Mouse (Mus musculus) CH12.LX (cell line): ENCODE measurements at regions not wholly inside any gene's neighbourhood (a gene's known extent, or its start where the extent isn't known, plus 50 kb on each side); places are given as distances from the start of the nearest gene placed in this dataset.

Source experiments
- DNase-seq: peaks from one replicate; pipeline ENCODE4 v3.0.0-alpha.2; 2013; ENCODE audit errors: extremely low read depth
- H3K27ac ChIP-seq: 2 replicates; pipeline ENCODE4 v1.5.1; 2012; ENCODE audit warnings: low read depth, mild to moderate bottlenecking, control low read depth, moderate library complexity; ENCODE audit not compliant: insufficient read depth
- H3K27me3 ChIP-seq: replicated peaks from 2 replicates; pipeline ENCODE3; 2012; ENCODE audit warnings: inconsistent platforms
- H3K36me3 ChIP-seq, 2 experiments: replicated peaks in 1 of 2; 2 replicates each; pipeline versions ENCODE3 to v1.6.1; 2012; ENCODE audit warnings: inconsistent platforms in 1 of 2, low read length in 1 of 2, mild to moderate bottlenecking in 1 of 2, mixed read lengths in 1 of 2, moderate library complexity in 1 of 2; ENCODE audit not compliant: control insufficient read depth in 1 of 2, insufficient read depth in 1 of 2
- H3K4me1 ChIP-seq, 2 experiments: 2 replicates each; pipeline ENCODE4 v1.6.1; 2012; ENCODE audit warnings: inconsistent platforms in 1 of 2, moderate library complexity in 1 of 2; ENCODE audit not compliant: insufficient read depth in 2 of 2, control insufficient read depth in 1 of 2
- H3K4me2 ChIP-seq: 2 replicates; pipeline ENCODE4 v1.6.1; 2012; ENCODE audit warnings: low read depth, mild to moderate bottlenecking, control low read depth; ENCODE audit not compliant: poor library complexity, insufficient read depth, severe bottlenecking
- H3K4me3 ChIP-seq, 3 experiments: fragments of 150-350 bp in 1 of 3; sonication (generic) in 1 of 3; replicated peaks in 1 of 3; 2 replicates each; pipeline versions ENCODE3 to v1.5.1; 2011 to 2012; ENCODE audit warnings: low read depth in 2 of 3, low read length in 2 of 3, mild to moderate bottlenecking in 2 of 3, moderate library complexity in 2 of 3, control low read depth in 1 of 3, improper control_type of control experiment in 1 of 3, inconsistent platforms in 1 of 3, mixed read lengths in 1 of 3; ENCODE audit not compliant: poor library complexity in 1 of 3
- H3K79me2 ChIP-seq: replicated peaks from 2 replicates; pipeline ENCODE4 v1.6.1; 2012; ENCODE audit warnings: mild to moderate bottlenecking, moderate library complexity; ENCODE audit not compliant: control insufficient read depth, poor library complexity, insufficient read depth, severe bottlenecking; ENCODE audit errors: extremely low read depth
- H3K9ac ChIP-seq: 2 replicates; pipeline ENCODE4 v1.6.1; 2012; ENCODE audit warnings: low read depth, mild to moderate bottlenecking, control low read depth, moderate library complexity; ENCODE audit not compliant: insufficient read depth
- H3K9me3 ChIP-seq: replicated peaks from 2 replicates; pipeline ENCODE3; 2012; ENCODE audit warnings: low read length, inconsistent platforms, mixed read lengths
- BHLHE40 ChIP-seq: IDR thresholded peaks from 2 replicates; pipeline ENCODE4 v1.6.1; 2011; ENCODE audit warnings: mild to moderate bottlenecking, low read depth, low read length, improper control_type of control experiment
- CHD2 ChIP-seq: IDR thresholded peaks from 2 replicates; pipeline ENCODE4 v1.6.1; 2011; ENCODE audit warnings: low read length, improper control_type of control experiment
- CTCF ChIP-seq, 2 experiments: IDR thresholded peaks in 1 of 2; conservative IDR thresholded peaks in 1 of 2; 2 replicates each; pipeline ENCODE4 v1.5.1; 2011 to 2012; ENCODE audit warnings: low read depth in 2 of 2, low read length in 2 of 2, improper control_type of control experiment in 1 of 2, inconsistent platforms in 1 of 2, mild to moderate bottlenecking in 1 of 2, moderate library complexity in 1 of 2
- ELF1 ChIP-seq: IDR thresholded peaks from 2 replicates; pipeline ENCODE4 v1.6.1; 2014; ENCODE audit warnings: low read depth, mild to moderate bottlenecking, inconsistent platforms, low read length, improper control_type of control experiment
- EP300 ChIP-seq: IDR thresholded peaks from 2 replicates; pipeline ENCODE4 v1.6.1; 2011; ENCODE audit warnings: low read length, improper control_type of control experiment
- GABPA ChIP-seq: IDR thresholded peaks from 2 replicates; pipeline ENCODE4 v1.6.1; 2012; ENCODE audit warnings: low read depth, low read length, improper control_type of control experiment, inconsistent platforms; ENCODE audit not compliant: insufficient replicate concordance
- HCFC1 ChIP-seq: IDR thresholded peaks from 2 replicates; pipeline ENCODE4 v1.6.1; 2012; ENCODE audit warnings: low read depth, mild to moderate bottlenecking, inconsistent platforms, low read length, improper control_type of control experiment
- JUN ChIP-seq: IDR thresholded peaks from 2 replicates; pipeline ENCODE4 v1.6.1; 2011; ENCODE audit warnings: low read depth, mild to moderate bottlenecking, low read length, improper control_type of control experiment, moderate library complexity; ENCODE audit not compliant: insufficient read depth
- KAT2A ChIP-seq: IDR thresholded peaks from 2 replicates; pipeline ENCODE4 v1.6.1; 2012; ENCODE audit warnings: low read length, improper control_type of control experiment, inconsistent platforms; ENCODE audit not compliant: insufficient replicate concordance
- MAFK ChIP-seq: IDR thresholded peaks from 2 replicates; pipeline ENCODE4 v1.6.1; 2011; ENCODE audit warnings: low read length, improper control_type of control experiment; ENCODE audit not compliant: insufficient replicate concordance
- MAX ChIP-seq: IDR thresholded peaks from 2 replicates; pipeline ENCODE4 v1.6.1; 2011; ENCODE audit warnings: low read length, improper control_type of control experiment
- MEF2A ChIP-seq: IDR thresholded peaks from 2 replicates; pipeline ENCODE4 v1.6.1; 2014; ENCODE audit warnings: low read depth, mild to moderate bottlenecking, inconsistent platforms, low read length, improper control_type of control experiment, borderline replicate concordance
- NELFE ChIP-seq: IDR thresholded peaks from 2 replicates; pipeline ENCODE4 v1.6.1; 2011; ENCODE audit warnings: low read depth, low read length, improper control_type of control experiment
- NRF1 ChIP-seq: IDR thresholded peaks from 2 replicates; pipeline ENCODE4 v1.6.1; 2014; ENCODE audit warnings: low read depth, mild to moderate bottlenecking, inconsistent platforms, low read length, improper control_type of control experiment, moderate library complexity
- PAX5 ChIP-seq: IDR thresholded peaks from 2 replicates; pipeline ENCODE4 v1.6.1; 2012; ENCODE audit warnings: low read length, inconsistent platforms, mixed read lengths
- POLR2A ChIP-seq: IDR thresholded peaks from 2 replicates; pipeline ENCODE4 v1.6.1; 2011; ENCODE audit warnings: low read depth, mild to moderate bottlenecking, improper control_type of control experiment, low read length
- POLR2AphosphoS2 ChIP-seq: IDR thresholded peaks from 2 replicates; pipeline ENCODE4 v1.6.1; 2011; ENCODE audit warnings: low read depth, low read length, improper control_type of control experiment
- RAD21 ChIP-seq: IDR thresholded peaks from 2 replicates; pipeline ENCODE4 v1.6.1; 2011; ENCODE audit warnings: low read depth, mild to moderate bottlenecking, low read length, improper control_type of control experiment, moderate library complexity
- RCOR1 ChIP-seq: conservative IDR thresholded peaks from 2 replicates; pipeline ENCODE4 v1.6.1; 2012; ENCODE audit warnings: low read depth, mild to moderate bottlenecking, inconsistent platforms, low read length, improper control_type of control experiment
- SIN3A ChIP-seq: IDR thresholded peaks from 2 replicates; pipeline ENCODE4 v1.6.1; 2012; ENCODE audit warnings: low read length, improper control_type of control experiment, inconsistent platforms
- SMC3 ChIP-seq: IDR thresholded peaks from 2 replicates; pipeline ENCODE4 v1.6.1; 2011; ENCODE audit warnings: low read depth, low read length, improper control_type of control experiment
- TBP ChIP-seq: conservative IDR thresholded peaks from 2 replicates; pipeline ENCODE4 v1.6.1; 2011; ENCODE audit warnings: low read depth, low read length, improper control_type of control experiment
- TCF12 ChIP-seq: IDR thresholded peaks from 2 replicates; pipeline ENCODE4 v1.6.1; 2014; ENCODE audit warnings: low read depth, mild to moderate bottlenecking, inconsistent platforms, low read length, improper control_type of control experiment
- UBTF ChIP-seq: IDR thresholded peaks from 2 replicates; pipeline ENCODE4 v1.6.1; 2012; ENCODE audit warnings: low read depth, mild to moderate bottlenecking, inconsistent platforms, low read length, improper control_type of control experiment, moderate library complexity
- USF1 ChIP-seq: IDR thresholded peaks from 2 replicates; pipeline ENCODE4 v1.6.1; 2014; ENCODE audit warnings: low read depth, mild to moderate bottlenecking, inconsistent platforms, low read length, improper control_type of control experiment
- USF2 ChIP-seq: conservative IDR thresholded peaks from 2 replicates; pipeline ENCODE4 v1.6.1; 2011; ENCODE audit warnings: low read depth, low read length, improper control_type of control experiment
- ZC3H11A ChIP-seq: IDR thresholded peaks from 2 replicates; pipeline ENCODE4 v1.6.1; 2012; ENCODE audit warnings: low read depth, mild to moderate bottlenecking, inconsistent platforms, low read length, improper control_type of control experiment
- ZKSCAN1 ChIP-seq: IDR thresholded peaks from 2 replicates; pipeline ENCODE4 v1.6.1; 2012; ENCODE audit warnings: low read depth, inconsistent platforms, low read length, improper control_type of control experiment, borderline replicate concordance
- ZMIZ1 ChIP-seq: IDR thresholded peaks from 2 replicates; pipeline ENCODE4 v1.6.1; 2012; ENCODE audit warnings: low read depth, mild to moderate bottlenecking, inconsistent platforms, low read length, improper control_type of control experiment
- ZNF384 ChIP-seq: IDR thresholded peaks from 2 replicates; pipeline ENCODE4 v1.6.1; 2012; ENCODE audit warnings: low read depth, low read length, improper control_type of control experiment, inconsistent platforms
- dilution Hi-C: fragments of 300-500 bp; cut with MboI; formaldehyde crosslinking; loops from 2 replicates; pipeline ENCODE4 v1.14.3; 2020; ENCODE audit warnings: low sequenced_read_pairs; ENCODE audit not compliant: extremely low pct_unique_long_range_greater_than_20kb, extremely low pct_ligation_motif_present
- in situ Hi-C: fragments of 300-500 bp; cut with MboI; formaldehyde crosslinking; loops from 3 replicates; pipeline ENCODE4 v1.14.3; 2019; ENCODE audit warnings: low sequenced_read_pairs, low pct_ligation_motif_present, low pct_unique_long_range_greater_than_20kb, mixed read lengths

GRCm38 (mm10) chr19:44681675-44682074, 74.2 kb upstream of the Pax2 start:
- no peak overlapping the region for H3K9ac ChIP-seq
- in situ Hi-C loops (no loop called here), dilution Hi-C loops (no loop called here)
- peaks cover 62% of the 10 kb centered on the region for H3K27me3 ChIP-seq
- H3K36me3 ChIP-seq, result no peaks in the 10 kb centered on the region
- DNase-seq, result no peak
- no peaks in the 10 kb centered on the region for H3K79me2 ChIP-seq
- H3K4me2 ChIP-seq, result no peak overlapping the region
- TF ChIP-seq TBP, result no peak
- TF ChIP-seq SMC3, result no peak
- TF ChIP-seq RAD21, result no peak
- TF ChIP-seq BHLHE40, result no peak
- TF ChIP-seq ZKSCAN1, result no peak
- no peak for TF ChIP-seq HCFC1
- TF ChIP-seq KAT2A, result no peak
- TF ChIP-seq CHD2, result no peak
- TF ChIP-seq USF1, result no peak
- TF ChIP-seq SIN3A, result no peak
- TF ChIP-seq ZC3H11A, result no peak
- TF ChIP-seq POLR2AphosphoS2, result no peak
- no peak for TF ChIP-seq ZMIZ1
- no peak for TF ChIP-seq TCF12
- TF ChIP-seq MAFK, result no peak
- TF ChIP-seq RCOR1, result no peak
- TF ChIP-seq CTCF (conservative IDR thresholded peaks at IDR 0.05 in 1 of 2, IDR thresholded peaks at IDR 0.05 in 1 of 2; ENCODE audit: low read depth in 2 of 2, low read length in 2 of 2), result no peak
- TF ChIP-seq EP300, result no peak
- TF ChIP-seq MAX, result no peak
- TF ChIP-seq USF2, result no peak
- H3K4me3 ChIP-seq, result no peak overlapping the region
- no peaks in the 10 kb centered on the region for H3K4me1 ChIP-seq
- H3K9me3 ChIP-seq, result no peaks in the 10 kb centered on the region
- no peak overlapping the region for H3K27ac ChIP-seq

GRCm38 (mm10) chr19:44683191-44683590, 72.7 kb upstream of the Pax2 start:
- Histone ChIP-seq H3K4me1 (no peaks in the 10 kb centered on the region), H3K9me3 (no peaks in the 10 kb centered on the region), H3K36me3 (no peaks in the 10 kb centered on the region), H3K4me3 (no peak overlapping the region), H3K79me2 (no peaks in the 10 kb centered on the region), H3K4me2 (no peak overlapping the region), H3K9ac (no peak overlapping the region), H3K27ac (no peak overlapping the region), H3K27me3 (peaks cover 52% of the 10 kb centered on the region)
- no peak for TF ChIP-seq NRF1
- TF ChIP-seq GABPA, result no peak
- no peak for TF ChIP-seq EP300
- no peak for TF ChIP-seq RCOR1
- TF ChIP-seq NELFE, result no peak
- TF ChIP-seq ELF1, result no peak
- no peak for TF ChIP-seq MAFK
- no peak for TF ChIP-seq ZKSCAN1
- TF ChIP-seq PAX5, result no peak
- TF ChIP-seq POLR2A, result no peak
- no peak for TF ChIP-seq CHD2
- no peak for TF ChIP-seq UBTF
- no peak for TF ChIP-seq MEF2A
- TF ChIP-seq ZC3H11A, result no peak
- TF ChIP-seq JUN, result no peak
- TF ChIP-seq TBP, result no peak
- TF ChIP-seq HCFC1, result no peak
- no peak for TF ChIP-seq ZNF384
- DNase-seq, result no peak
- dilution Hi-C loops (no loop called here), in situ Hi-C loops (no loop called here)
